Mouse (Mus musculus) midbrain, embryonic 12.5 days (tissue): ENCODE data around the gene Opn1sw. TPM values are rescaled to one million over a fixed set of nuclear protein-coding genes. Genes with fewer than 3 reads are reported as not detected.
"Not testable (repeated sequence)": the region's sequence is repeated elsewhere in the genome, so short reads cannot be mapped to it uniquely, and the experiment has no call there.

Experiments used
- ATAC-seq: fragments of 200-750 bp; cut with Nextera tagmentation; 2 replicates; pipeline ENCODE4 v1.8.0; 2017; ENCODE audit warnings: low read depth, moderate TSS enrichment, moderate library complexity; ENCODE audit not compliant: low FRiP score
- H3K27ac ChIP-seq: fragments of 300-500 bp; sonication (generic); replicated peaks from 2 replicates; pipeline ENCODE4 v1.5.1; 2016; ENCODE audit warnings: mild to moderate bottlenecking
- H3K27me3 ChIP-seq: fragments of 300-500 bp; sonication (generic); 2 replicates; pipeline ENCODE4 v1.6.1; 2016; ENCODE audit warnings: mild to moderate bottlenecking
- H3K36me3 ChIP-seq: fragments of 300-500 bp; sonication (generic); 2 replicates; pipeline ENCODE4 v1.6.1; 2016
- H3K4me1 ChIP-seq: fragments of 300-500 bp; sonication (generic); 2 replicates; pipeline ENCODE4 v1.6.1; 2016
- H3K4me2 ChIP-seq: fragments of 300-500 bp; sonication (generic); replicated peaks from 2 replicates; pipeline ENCODE4 v1.6.1; 2016; ENCODE audit warnings: mild to moderate bottlenecking, moderate library complexity
- H3K4me3 ChIP-seq: fragments of 300-500 bp; sonication (generic); 2 replicates; pipeline ENCODE4 v1.5.1; 2016; ENCODE audit warnings: mild to moderate bottlenecking
- H3K9ac ChIP-seq: fragments of 300-500 bp; sonication (generic); replicated peaks from 2 replicates; pipeline ENCODE4 v1.6.1; 2016; ENCODE audit warnings: mild to moderate bottlenecking, moderate library complexity
- H3K9me3 ChIP-seq: fragments of 300-500 bp; sonication (generic); 2 replicates; pipeline ENCODE4 v1.6.1; 2016; ENCODE audit warnings: mild to moderate bottlenecking
- WGBS: fragments of 180-500 bp; shearing (Covaris S2); methylation state at CpG from one replicate; pipeline ENCODE4 v1.1.7; 2016; 5-methylcytosine and 5-hydroxymethylcytosine counted together
- polyA plus RNA-seq: library from polyadenylated mRNA; unstranded; fragments of >200 nt; fragmentation: Nextera tagmentation; extraction: Ambion mirVana; gene quantifications from 2 replicates; pipeline ENCODE4 v1.2.1, GENCODE M21; 2016

The Opn1sw gene
- polyA plus RNA-seq, 1 experiment from 2014 or later: 0.13 TPM

- no peaks in the 10 kb centered on the region for H3K9me3 ChIP-seq
- ATAC-seq: no peak
- WGBS: 45% methylated on average over 1 of the region's 1 CpGs
- H3K9ac ChIP-seq: no peak overlapping the region
- H3K27me3 ChIP-seq: peaks cover 37% of the 10 kb centered on the region
- peaks cover 15% of the 10 kb centered on the region for H3K4me1 ChIP-seq
- H3K4me3 ChIP-seq: no peak overlapping the region
- H3K4me2 ChIP-seq: no peak overlapping the region
- no peak overlapping the region for H3K27ac ChIP-seq
- H3K36me3 ChIP-seq: no peaks in the 10 kb centered on the region
These were observed 6.0 kb upstream of the Opn1sw start for GRCm38 (mm10) chr6:29394286-29394685.

- Histone ChIP-seq H3K4me2 (no peak overlapping the region), H3K36me3 (no peaks in the 10 kb centered on the region), H3K9ac (no peak overlapping the region), H3K4me3 (no peak overlapping the region), H3K27ac (no peak overlapping the region), H3K9me3 (no peaks in the 10 kb centered on the region), H3K4me1 (peaks cover 11% of the 10 kb centered on the region), H3K27me3 (peaks cover 48% of the 10 kb centered on the region)
- WGBS: 73% methylated on average over 4 of the region's 4 CpGs
- ATAC-seq: no peak
These were observed 3.5 kb upstream of the Opn1sw start for GRCm38 (mm10) chr6:29391802-29392201.

- not testable (repeated sequence) for H3K36me3 ChIP-seq, H3K9ac ChIP-seq, H3K9me3 ChIP-seq, ATAC-seq, H3K4me2 ChIP-seq, H3K27ac ChIP-seq, H3K4me3 ChIP-seq
- H3K4me1 ChIP-seq: peaks cover 11% of the 10 kb centered on the region
- WGBS: 80% methylated on average over 8 of the region's 8 CpGs
- peaks cover 48% of the 10 kb centered on the region for H3K27me3 ChIP-seq
These were observed 3.0 kb upstream of the Opn1sw start for GRCm38 (mm10) chr6:29391241-29391640.

- not testable (repeated sequence) for H3K9me3 ChIP-seq, ATAC-seq, H3K4me2 ChIP-seq, H3K36me3 ChIP-seq, H3K4me3 ChIP-seq, H3K9ac ChIP-seq, H3K4me1 ChIP-seq, H3K27ac ChIP-seq
- H3K27me3 ChIP-seq: peaks cover 46% of the 10 kb centered on the region
- WGBS: 79% methylated on average over 1 of the region's 1 CpGs
These were observed 2.2 kb upstream of the Opn1sw start for GRCm38 (mm10) chr6:29390500-29390899.

- H3K4me1 ChIP-seq: peaks cover 7% of the 10 kb centered on the region
- peaks cover 35% of the 10 kb centered on the region for H3K27me3 ChIP-seq
- no peaks in the 10 kb centered on the region for H3K9me3 ChIP-seq
- no peaks in the 10 kb centered on the region for H3K36me3 ChIP-seq
- H3K27ac ChIP-seq: no peak overlapping the region
- H3K4me2 ChIP-seq: no peak overlapping the region
- 66% methylated on average over 9 of the region's 9 CpGs for WGBS
- no peak for ATAC-seq
- no peak overlapping the region for H3K9ac ChIP-seq
- H3K4me3 ChIP-seq: no peak overlapping the region
These were observed 1.2 kb upstream of the Opn1sw start for GRCm38 (mm10) chr6:29389425-29389824.

GRCm38 (mm10) chr6:29388606-29389080 is 375 bp upstream of the Opn1sw start:
- peaks cover 7% of the 10 kb centered on the region for H3K4me1 ChIP-seq
- peaks cover 28% of the 10 kb centered on the region for H3K27me3 ChIP-seq
- no peaks in the 10 kb centered on the region for H3K36me3 ChIP-seq
- H3K4me2 ChIP-seq: no peak overlapping the region
- H3K9ac ChIP-seq: no peak overlapping the region
- H3K4me3 ChIP-seq: no peak overlapping the region
- 14% methylated on average over 11 of the region's 11 CpGs for WGBS
- no peaks in the 10 kb centered on the region for H3K9me3 ChIP-seq
- ATAC-seq: no peak
- no peak overlapping the region for H3K27ac ChIP-seq

- H3K36me3 ChIP-seq: peaks cover 14% of the 10 kb centered on the region
- H3K9ac ChIP-seq: no peak overlapping the region
- H3K27ac ChIP-seq: no peak overlapping the region
- 40% methylated on average over 2 of the region's 2 CpGs for WGBS
- 0 out of 2 replicates have a peak, but pooled peaks cover under 1% of the 10 kb centered on the region for H3K4me1 ChIP-seq
- no peak for ATAC-seq
- H3K27me3 ChIP-seq: 0 out of 2 replicates have a peak, but pooled peaks cover 3% of the 10 kb centered on the region
- H3K4me3 ChIP-seq: no peak overlapping the region
- no peaks in the 10 kb centered on the region for H3K9me3 ChIP-seq
- no peak overlapping the region for H3K4me2 ChIP-seq
These were observed 5.8 kb downstream of the Opn1sw start for GRCm38 (mm10) chr6:29382442-29382841.

- no peak for ATAC-seq
- Histone ChIP-seq H3K36me3 (peaks cover 36% of the 10 kb centered on the region), H3K9me3 (no peaks in the 10 kb centered on the region), H3K27me3 (no peaks in the 10 kb centered on the region), H3K4me2 (no peak overlapping the region), H3K4me1 (no peaks in the 10 kb centered on the region), H3K4me3 (no peak overlapping the region), H3K9ac (no peak overlapping the region), H3K27ac (no peak overlapping the region)
- 95% methylated on average over 6 of the region's 6 CpGs for WGBS
These were observed 8.3 kb downstream of the Opn1sw start for GRCm38 (mm10) chr6:29379954-29380353.

GRCm38 (mm10) chr6:29378678-29379077 is 9.6 kb downstream of the Opn1sw start:
- no peaks in the 10 kb centered on the region for H3K27me3 ChIP-seq
- H3K4me1 ChIP-seq: no peaks in the 10 kb centered on the region
- no peak for ATAC-seq
- WGBS: 94% methylated on average over 10 of the region's 10 CpGs
- peaks cover 49% of the 10 kb centered on the region for H3K36me3 ChIP-seq
- H3K9ac ChIP-seq: no peak overlapping the region
- no peaks in the 10 kb centered on the region for H3K9me3 ChIP-seq
- no peak overlapping the region for H3K4me3 ChIP-seq
- no peak overlapping the region for H3K4me2 ChIP-seq
- no peak overlapping the region for H3K27ac ChIP-seq

GRCm38 (mm10) chr6:29377386-29377785 is 10.9 kb downstream of the Opn1sw start:
- Histone ChIP-seq H3K4me3 (no peak overlapping the region), H3K27me3 (no peaks in the 10 kb centered on the region), H3K4me2 (no peak overlapping the region), H3K9me3 (no peaks in the 10 kb centered on the region), H3K36me3 (peaks cover 62% of the 10 kb centered on the region), H3K9ac (no peak overlapping the region), H3K27ac (no peak overlapping the region), H3K4me1 (no peaks in the 10 kb centered on the region)
- no peak for ATAC-seq
- WGBS: 99% methylated on average over 4 of the region's 4 CpGs

GRCm38 (mm10) chr6:29365277-29365676 is 23.0 kb downstream of the Opn1sw start:
- no peak overlapping the region for H3K4me2 ChIP-seq
- H3K4me1 ChIP-seq: no peaks in the 10 kb centered on the region; the same call in 1 of the 2 replicates
- H3K9me3 ChIP-seq: no peaks in the 10 kb centered on the region
- peaks cover 35% of the 10 kb centered on the region for H3K36me3 ChIP-seq
- no peaks in the 10 kb centered on the region for H3K27me3 ChIP-seq
- H3K27ac ChIP-seq: no peak overlapping the region
- no peak for ATAC-seq
- H3K9ac ChIP-seq: no peak overlapping the region
- 80% methylated on average over 1 of the region's 1 CpGs for WGBS
- no peak overlapping the region for H3K4me3 ChIP-seq

- ATAC-seq: no peak
- Histone ChIP-seq H3K4me2 (no peak overlapping the region), H3K27ac (no peak overlapping the region), H3K9ac (no peak overlapping the region), H3K36me3 (peaks cover 38% of the 10 kb centered on the region), H3K9me3 (no peaks in the 10 kb centered on the region), H3K4me1 (no peaks in the 10 kb centered on the region; the same call in 1 of the 2 replicates), H3K27me3 (no peaks in the 10 kb centered on the region), H3K4me3 (no peak overlapping the region)
- WGBS: 82% methylated on average over 3 of the region's 3 CpGs
These were observed 25.1 kb downstream of the Opn1sw start for GRCm38 (mm10) chr6:29363129-29363515.
